Mouse (Mus musculus) lung, postnatal 4 days (tissue): Measurements from ENCODE around the gene Sparcl1.

Experiments
- DNase-seq, 2 experiments: peaks; one replicate each; pipeline ENCODE4 v3.0.0; 2021

The Sparcl1 gene

GRCm38 (mm10) chr5:104113491-104114172, at the start of gene Sparcl1:
Gene Sparcl1, minus strand, starts transcription at chr5:104113733.
- peak; percentile 44 to 64 for DNase-seq

- DNase-seq, result peak in 1 of 2 experiments; percentile 37
Observed at GRCm38 (mm10) chr5:104161390-104161789, 47.9 kb upstream of the Sparcl1 start.

- no peak for DNase-seq
Observed at GRCm38 (mm10) chr5:104160581-104160980, 47.0 kb upstream of the Sparcl1 start.

- no peak for DNase-seq
Observed at GRCm38 (mm10) chr5:104158332-104159052, 45.0 kb upstream of the Sparcl1 start.

GRCm38 (mm10) chr5:104157701-104158100, 44.2 kb upstream of the Sparcl1 start:
- DNase-seq, result no peak

GRCm38 (mm10) chr5:104150196-104150595, 36.7 kb upstream of the Sparcl1 start:
- DNase-seq, result no peak

GRCm38 (mm10) chr5:104149349-104149748, 35.8 kb upstream of the Sparcl1 start:
- DNase-seq, result peak in 1 of 2 experiments; percentile 34

GRCm38 (mm10) chr5:104144057-104144456, 30.5 kb upstream of the Sparcl1 start:
- no peak for DNase-seq

- no peak for DNase-seq
Observed at GRCm38 (mm10) chr5:104141067-104141466, 27.5 kb upstream of the Sparcl1 start.

- DNase-seq, result no peak
Observed at GRCm38 (mm10) chr5:104137920-104138541, 24.5 kb upstream of the Sparcl1 start.

GRCm38 (mm10) chr5:104133752-104134151, 20.2 kb upstream of the Sparcl1 start:
- DNase-seq, result no peak

GRCm38 (mm10) chr5:104131544-104131943, 18.0 kb upstream of the Sparcl1 start:
- DNase-seq, result peak; percentile 45 to 57

GRCm38 (mm10) chr5:104130891-104131290, 17.4 kb upstream of the Sparcl1 start:
- DNase-seq, result no peak

- peak in 1 of 2 experiments; percentile 31 for DNase-seq
Observed at GRCm38 (mm10) chr5:104128281-104129031, 14.9 kb upstream of the Sparcl1 start.

- DNase-seq, result no peak
Observed at GRCm38 (mm10) chr5:104127351-104127750, 13.8 kb upstream of the Sparcl1 start.

- DNase-seq, result no peak
Observed at GRCm38 (mm10) chr5:104126561-104127320, 13.2 kb upstream of the Sparcl1 start.

GRCm38 (mm10) chr5:104124016-104124658, 10.6 kb upstream of the Sparcl1 start:
- DNase-seq, result no peak

- peak in 1 of 2 experiments; percentile 65 for DNase-seq
Observed at GRCm38 (mm10) chr5:104115890-104116289, 2.4 kb upstream of the Sparcl1 start.

GRCm38 (mm10) chr5:104115118-104115517, 1.6 kb upstream of the Sparcl1 start:
- peak; percentile 83 to 92 for DNase-seq

- DNase-seq, result no peak
Observed at GRCm38 (mm10) chr5:104112511-104112910, 1.0 kb downstream of the Sparcl1 start.

- DNase-seq, result peak; percentile 55 to 75
Observed at GRCm38 (mm10) chr5:104112016-104112415, 1.5 kb downstream of the Sparcl1 start.
